Mouse (Mus musculus) urinary bladder, postnatal 4 days (tissue): ENCODE data around the gene Aldh3b3.
"Not testable (repeated sequence)": the region's sequence is repeated elsewhere in the genome, so short reads cannot be mapped to it uniquely, and the experiment has no call there.

Experiments
- DNase-seq, 2 experiments: peaks; one replicate each; pipeline ENCODE4 v3.0.0; 2021 to 2022; ENCODE audit warnings: low spot score in 2 of 2

Gene Aldh3b3

DNA sequence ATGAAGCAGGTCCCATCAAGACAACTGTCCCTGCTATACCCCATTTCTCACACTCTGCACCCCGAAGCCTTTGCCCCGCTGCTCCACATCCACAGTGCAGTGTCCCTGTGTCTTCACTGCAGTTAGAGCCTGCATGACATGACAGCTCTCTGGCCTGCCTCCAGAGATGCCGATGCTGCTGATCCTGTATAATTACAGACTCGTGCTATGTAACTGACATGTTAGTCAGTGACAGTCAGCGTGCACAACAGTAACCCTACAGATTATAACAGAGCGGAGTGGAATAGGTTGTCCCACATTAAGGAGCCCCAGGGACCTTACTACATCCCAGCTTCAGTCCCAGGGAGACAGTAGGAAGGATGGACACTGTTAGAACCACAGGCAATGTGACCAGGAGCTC lies 16.2 kb downstream of the Aldh3b3 start:
- not testable (repeated sequence) for DNase-seq

DNA sequence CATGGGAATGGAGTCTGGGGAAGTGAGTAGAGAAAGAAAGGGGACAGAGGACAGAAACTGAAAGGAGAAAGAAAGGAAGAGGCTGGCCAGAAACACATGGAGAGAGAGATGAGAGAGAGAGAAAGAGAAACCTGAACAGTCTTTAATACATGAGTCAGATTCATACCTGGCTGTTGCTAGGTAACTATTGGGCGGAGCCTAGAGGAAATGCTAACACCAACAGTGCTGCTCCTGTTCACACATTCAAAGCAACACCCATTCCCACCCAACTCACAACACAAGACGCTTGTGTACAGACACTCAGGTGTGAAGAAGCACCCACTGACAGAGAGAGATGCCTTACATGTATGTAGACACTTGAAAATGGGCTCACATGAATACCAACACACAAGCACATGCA lies 17.4 kb downstream of the Aldh3b3 start:
- no peak for DNase-seq

- peak; percentile 55 to 78 for DNase-seq
Observed at GRCm38 (mm10) chr19:3980309-3980708, 21.9 kb downstream of the Aldh3b3 start.

GRCm38 (mm10) chr19:3980917-3981316 lies 22.5 kb downstream of the Aldh3b3 start:
- no peak for DNase-seq

GRCm38 (mm10) chr19:3983527-3984200 lies 25.2 kb downstream of the Aldh3b3 start:
- no peak for DNase-seq

GRCm38 (mm10) chr19:3985261-3985681 lies 26.8 kb downstream of the Aldh3b3 start:
- no peak for DNase-seq

DNA sequence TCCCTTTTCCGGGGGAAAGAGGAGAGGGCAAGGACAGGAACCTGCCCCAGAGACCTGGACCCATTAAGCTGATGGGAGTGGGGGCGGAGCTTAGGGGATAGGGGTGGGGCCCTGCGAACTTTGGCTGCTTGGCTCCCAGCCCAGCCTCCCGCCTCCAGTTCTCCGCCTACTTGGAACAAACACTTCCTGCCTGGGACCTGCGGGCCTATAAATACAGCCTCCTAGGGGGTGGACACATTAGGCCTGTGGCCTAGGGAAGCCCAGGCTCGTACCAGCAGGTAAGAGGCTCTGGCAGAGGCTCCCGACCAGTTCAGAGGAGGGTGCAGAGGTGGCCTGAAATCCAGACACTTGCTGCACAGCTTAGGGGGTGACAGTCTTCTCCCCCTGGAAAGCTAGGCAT lies 27.9 kb downstream of the Aldh3b3 start, which contains the start of gene Acy3:
TSS of gene Acy3 (plus strand) at position 237 of the 400 bp plus-strand sequence.
- peak; percentile 80 to 84 for DNase-seq

- DNase-seq, result no peak
Observed at GRCm38 (mm10) chr19:3988066-3988465, 29.6 kb downstream of the Aldh3b3 start.

DNA sequence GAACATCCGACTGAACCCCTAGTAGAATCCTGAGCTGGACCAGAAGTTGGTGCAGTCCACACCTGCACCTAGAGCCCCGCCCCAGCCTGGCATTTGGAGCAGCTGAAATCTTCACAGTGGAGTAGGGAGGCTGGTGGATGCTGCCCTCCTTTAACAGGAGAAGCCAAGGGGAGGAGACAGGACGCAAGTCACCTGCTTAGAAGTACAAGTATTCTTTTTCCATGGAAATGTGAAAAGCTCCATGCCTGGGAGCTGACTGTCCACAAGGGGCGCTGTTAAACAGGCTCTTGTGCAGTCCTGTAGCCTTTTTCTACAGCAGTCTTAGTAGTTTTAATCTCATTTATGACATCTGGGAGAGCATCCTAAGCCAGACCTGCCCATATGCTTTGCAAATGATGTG lies 30.3 kb downstream of the Aldh3b3 start:
- DNase-seq, result no peak

DNA sequence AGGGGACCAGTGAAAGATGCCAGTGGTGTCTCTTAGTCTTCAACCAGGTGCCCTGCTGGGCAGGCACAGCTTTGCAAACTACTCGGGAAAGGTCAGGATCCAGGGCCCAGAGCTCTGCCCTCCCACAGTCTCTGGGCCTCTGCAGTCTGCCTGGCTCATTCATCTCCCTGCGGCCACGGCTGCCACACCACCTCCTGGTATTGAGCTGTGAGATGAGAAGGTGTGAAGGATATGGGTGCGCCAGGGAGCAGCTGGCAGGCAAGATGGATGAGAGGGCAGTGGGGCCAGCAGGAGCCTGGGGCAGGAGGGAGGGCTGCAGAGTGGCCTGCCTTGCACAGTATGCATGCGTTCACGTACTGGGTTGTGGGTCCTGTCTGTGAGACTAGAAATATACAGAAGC lies 32.4 kb downstream of the Aldh3b3 start:
- DNase-seq, result no peak

- DNase-seq, result no peak
Observed at GRCm38 (mm10) chr19:3991562-3991961, 33.1 kb downstream of the Aldh3b3 start.

- DNase-seq, result no peak
Observed at GRCm38 (mm10) chr19:3991966-3992365, 33.5 kb downstream of the Aldh3b3 start.

DNA sequence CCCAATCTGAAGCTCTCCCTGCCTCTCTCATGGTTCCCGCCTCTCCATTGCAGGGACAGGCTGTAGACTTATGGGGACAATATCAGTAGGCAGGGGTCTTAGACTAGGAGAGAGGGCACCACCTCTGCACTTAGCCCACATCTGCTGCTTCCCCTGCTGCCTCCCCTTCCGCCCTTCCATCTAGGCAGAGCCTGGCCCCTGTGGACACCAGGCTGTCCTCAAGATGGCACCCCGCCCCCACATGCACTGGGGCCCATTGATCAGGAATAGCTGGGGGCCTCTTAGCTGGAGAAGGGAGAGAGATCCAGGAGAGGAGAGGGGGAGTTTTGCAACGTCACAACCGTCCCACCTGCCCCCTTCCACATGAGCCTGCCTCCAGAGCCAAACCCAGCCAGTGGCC lies 34.0 kb downstream of the Aldh3b3 start, which contains the start of gene Tbx10:
TSS of gene Tbx10 (plus strand) at position 337 of the 400 bp plus-strand sequence.
- no peak for DNase-seq

- no peak for DNase-seq
Observed at GRCm38 (mm10) chr19:3994932-3995331, 36.5 kb downstream of the Aldh3b3 start.

DNA sequence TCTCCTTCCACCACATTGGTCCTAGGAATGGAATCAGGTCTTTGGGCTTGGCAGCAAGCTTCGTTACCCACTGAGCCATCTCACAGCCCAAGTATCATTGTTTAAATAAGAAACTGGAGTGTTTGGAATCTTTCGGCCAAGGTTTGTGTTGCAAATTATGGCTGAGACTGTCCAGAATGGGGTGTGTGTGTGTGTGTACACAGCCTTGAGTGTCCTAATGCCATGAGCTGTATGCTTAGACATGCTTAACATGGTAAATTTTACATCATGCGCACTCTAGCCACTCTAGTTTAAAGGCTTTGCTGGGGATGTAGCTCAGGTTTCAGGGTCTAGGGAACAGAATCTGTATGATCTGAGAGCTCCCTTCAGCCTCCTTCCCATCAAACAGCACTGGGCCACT lies 37.1 kb downstream of the Aldh3b3 start:
- no peak for DNase-seq

GRCm38 (mm10) chr19:3996106-3996505 lies 37.7 kb downstream of the Aldh3b3 start:
- DNase-seq, result no peak

GRCm38 (mm10) chr19:3996747-3997146 lies 38.3 kb downstream of the Aldh3b3 start:
- DNase-seq, result no peak

DNA sequence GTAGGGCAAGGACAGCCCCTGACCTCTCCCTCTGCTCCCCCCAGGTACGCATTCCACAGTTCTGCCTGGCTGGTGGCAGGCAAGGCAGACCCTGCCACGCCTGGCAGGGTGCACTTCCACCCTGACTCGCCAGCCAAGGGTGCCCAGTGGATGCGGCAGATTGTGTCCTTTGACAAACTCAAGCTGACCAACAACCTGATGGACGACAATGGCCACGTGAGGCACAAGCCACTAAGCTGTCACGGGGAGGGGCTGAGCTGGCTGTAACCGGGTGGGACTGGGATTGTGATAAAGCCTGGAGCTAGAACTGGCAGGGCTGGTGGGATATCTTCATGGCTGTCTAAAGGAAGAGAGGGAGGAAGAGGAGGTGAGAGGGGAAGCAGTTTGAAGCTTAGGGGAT lies 38.8 kb downstream of the Aldh3b3 start:
- DNase-seq, result no peak

DNA sequence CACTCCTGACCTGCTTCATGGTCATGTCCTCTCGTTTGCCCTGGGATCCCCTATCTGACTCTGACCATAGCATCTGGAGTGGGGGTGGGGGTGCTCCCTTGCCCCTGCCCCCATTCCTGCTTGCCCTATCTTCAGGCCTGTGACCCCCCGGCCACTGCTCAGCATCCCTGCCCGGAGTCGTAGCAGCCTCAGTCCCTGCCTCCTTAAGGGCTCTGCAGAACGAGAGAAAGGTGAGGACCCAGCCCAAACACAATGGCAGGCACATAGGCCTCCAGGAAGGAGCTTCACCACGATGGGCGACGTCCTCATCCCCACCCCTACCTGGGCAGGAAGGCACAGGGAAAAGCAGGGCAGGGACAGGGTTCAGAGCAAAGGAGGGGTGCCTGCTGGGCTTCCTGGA lies 39.9 kb downstream of the Aldh3b3 start:
- no peak for DNase-seq

GRCm38 (mm10) chr19:3999121-3999730 lies 40.8 kb downstream of the Aldh3b3 start:
- DNase-seq, result no peak

DNA sequence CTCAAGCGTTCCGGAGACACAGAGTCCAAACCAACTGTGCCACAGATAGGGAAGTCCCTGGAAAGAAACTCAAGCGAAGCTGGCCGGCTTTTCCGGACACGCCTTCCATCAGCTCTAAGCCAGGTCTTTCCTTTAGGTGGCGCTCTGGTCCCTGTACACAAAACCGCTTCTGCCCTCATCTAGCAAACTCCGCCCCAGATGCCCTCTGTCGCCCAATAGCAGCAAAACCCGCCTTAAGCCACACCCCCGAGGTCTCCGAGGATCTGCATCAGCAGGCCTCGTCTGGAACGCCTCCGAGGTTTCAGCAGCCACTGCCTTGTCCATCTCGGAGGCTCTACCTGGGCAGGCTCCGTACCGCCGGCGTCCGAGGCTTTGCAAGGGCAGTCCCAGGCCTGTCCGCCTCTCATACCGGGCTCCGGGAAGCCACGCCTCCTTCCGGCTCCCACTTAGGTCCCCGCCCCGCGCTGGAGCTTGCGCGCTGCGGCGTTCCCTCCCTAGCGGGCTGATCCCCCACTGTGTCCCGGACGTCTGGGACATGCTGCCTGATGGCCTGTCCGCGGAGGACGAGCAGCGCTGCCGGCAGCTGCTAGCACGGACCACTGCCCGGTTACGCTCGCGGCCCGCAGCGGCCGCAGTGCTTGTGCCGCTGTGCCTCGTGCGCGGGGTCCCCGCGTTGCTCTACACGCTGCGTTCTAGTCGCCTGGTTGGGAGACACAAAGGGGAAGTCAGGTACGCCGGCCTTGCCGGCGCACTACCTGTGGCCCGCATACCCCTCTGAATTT lies 41.9 kb downstream of the Aldh3b3 start, which contains the start of the genes Nudt8 and Gm49405:
TSS of gene Nudt8 (plus strand) at position 462 of the 782 bp plus-strand sequence.
TSS of gene Gm49405 (plus strand) at position 508 of the 782 bp plus-strand sequence.
- peak; percentile 92 to 96 for DNase-seq

DNA sequence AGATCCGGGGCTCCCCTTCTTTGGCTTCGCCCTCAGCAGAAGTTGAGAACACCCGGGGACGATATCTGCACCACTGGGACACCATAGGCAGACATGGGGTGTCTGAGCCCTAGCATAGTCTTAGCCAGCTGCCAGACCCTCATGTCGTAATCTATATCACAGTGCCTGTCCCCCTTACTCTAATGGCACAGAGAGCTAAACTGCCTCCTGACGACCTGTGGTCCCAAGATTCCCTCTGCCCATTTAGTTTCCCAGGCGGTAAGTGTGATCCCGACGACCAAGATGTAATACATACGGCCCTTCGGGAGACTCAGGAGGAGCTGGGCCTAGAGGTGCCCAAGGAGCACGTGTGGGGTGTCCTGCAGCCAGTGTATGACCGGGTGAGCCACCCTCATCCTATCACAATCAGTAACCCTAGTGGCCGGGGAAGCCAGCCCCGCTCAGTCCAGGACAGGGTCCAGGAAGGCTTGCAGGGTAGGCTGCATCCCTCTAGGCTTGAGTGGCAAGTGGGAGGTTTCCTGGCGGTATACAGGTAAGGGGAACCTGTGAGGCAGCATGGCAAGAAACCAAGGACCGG lies 42.6 kb downstream of the Aldh3b3 start:
- no peak for DNase-seq
